Mouse (Mus musculus): Measurements from ENCODE around the gene Liph.

DNA sequence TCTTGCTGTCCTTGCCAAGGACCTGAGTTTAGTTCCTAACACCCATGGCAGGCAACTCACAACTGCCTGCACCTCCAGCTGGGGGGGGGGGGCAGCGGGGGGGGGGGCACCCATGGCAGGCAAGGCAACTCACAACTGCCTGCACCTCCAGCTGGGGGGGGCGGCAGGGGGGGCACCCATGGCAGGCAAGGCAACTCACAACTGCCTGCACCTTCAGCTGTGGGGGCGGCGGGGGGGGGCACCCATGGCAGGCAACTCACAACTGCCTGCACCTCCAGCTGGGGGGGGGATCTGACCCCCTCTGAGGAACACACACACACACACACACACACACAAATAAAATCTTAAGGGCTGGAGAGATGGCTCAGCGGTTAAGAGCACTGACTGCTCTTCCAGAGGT lies 25.6 kb downstream of the Liph start:
- TF ChIP-seq EP300 (IDR thresholded peaks at IDR 0.05; ENCODE audit: low read depth) (no peak), CTCF (IDR thresholded peaks at IDR 0.05; ENCODE audit: low read depth) (no peak)

All from liver, embryonic 14.5 days (tissue).